Mouse (Mus musculus) hindbrain, embryonic 15.5 days (tissue): ENCODE measurements at regions not wholly inside any gene's neighbourhood (a gene's known extent, or its start where the extent isn't known, plus 50 kb on each side); places are given as distances from the start of the nearest gene placed in this dataset.

ENCODE experiments used
- ATAC-seq: fragments of 200-750 bp; cut with Nextera tagmentation; 2 replicates; pipeline ENCODE4 v1.8.0; 2017; ENCODE audit warnings: low read depth, moderate number of reproducible peaks, moderate TSS enrichment; ENCODE audit not compliant: low FRiP score
- H3K27ac ChIP-seq: fragments of 300-500 bp; sonication (generic); replicated peaks from 2 replicates; pipeline ENCODE4 v1.5.1; 2015; ENCODE audit warnings: mild to moderate bottlenecking, inconsistent platforms
- H3K27me3 ChIP-seq: fragments of 300-500 bp; sonication (generic); 2 replicates; pipeline ENCODE4 v1.6.1; 2015; ENCODE audit warnings: control low read depth, inconsistent platforms
- H3K36me3 ChIP-seq: fragments of 300-500 bp; sonication (generic); 2 replicates; pipeline ENCODE4 v1.6.1; 2015; ENCODE audit warnings: control low read depth, inconsistent platforms
- H3K4me1 ChIP-seq: fragments of 300-500 bp; sonication (generic); replicated peaks from 2 replicates; pipeline ENCODE4 v1.6.1; 2015; ENCODE audit warnings: control low read depth, inconsistent platforms
- H3K4me2 ChIP-seq: fragments of 300-500 bp; sonication (generic); 2 replicates; pipeline ENCODE4 v1.6.1; 2015; ENCODE audit warnings: moderate library complexity, mild to moderate bottlenecking, inconsistent platforms
- H3K4me3 ChIP-seq: fragments of 300-500 bp; sonication (generic); 2 replicates; pipeline ENCODE4 v1.5.1; 2015; ENCODE audit warnings: mild to moderate bottlenecking, inconsistent platforms
- H3K9ac ChIP-seq: fragments of 300-500 bp; sonication (generic); 2 replicates; pipeline ENCODE4 v1.6.1; 2015; ENCODE audit warnings: inconsistent platforms
- H3K9me3 ChIP-seq: fragments of 300-500 bp; sonication (generic); 2 replicates; pipeline ENCODE4 v1.6.1; 2016; ENCODE audit warnings: control low read depth, inconsistent platforms
- WGBS: fragments of 180-500 bp; shearing (Covaris S2); methylation state at CpG from one replicate; pipeline ENCODE4 v1.1.7; 2015; 5-methylcytosine and 5-hydroxymethylcytosine counted together

GRCm38 (mm10) chr5:101596996-101597395 lies 67.8 kb downstream of the Nkx6-1 start:
- ATAC-seq, result no peak
- Histone ChIP-seq H3K9ac (no peak overlapping the region), H3K27me3 (peaks cover 52% of the 10 kb centered on the region), H3K4me3 (no peak overlapping the region), H3K4me1 (no peaks in the 10 kb centered on the region), H3K9me3 (no peaks in the 10 kb centered on the region), H3K27ac (no peak overlapping the region), H3K4me2 (no peak overlapping the region), H3K36me3 (no peaks in the 10 kb centered on the region)
- 92% methylated on average over 9 of the region's 9 CpGs for WGBS

DNA sequence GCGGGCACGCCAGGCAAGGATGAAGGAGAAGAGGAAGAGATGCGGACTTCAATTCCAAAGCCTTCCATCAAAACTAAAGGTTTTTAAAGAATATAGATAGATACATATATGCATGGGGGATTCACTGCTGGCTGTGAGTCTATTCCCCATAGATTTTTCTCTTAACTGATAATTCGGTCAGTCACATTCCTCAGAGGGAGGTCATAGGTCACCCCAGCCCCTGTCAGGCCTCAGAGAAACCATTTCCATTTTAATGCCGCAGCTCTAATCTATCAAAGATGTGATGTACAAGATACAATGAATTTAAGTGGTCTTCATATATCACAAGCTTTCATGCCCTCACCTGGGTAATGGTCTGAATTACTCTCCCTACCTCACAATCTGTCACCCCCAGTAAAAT lies 73.6 kb downstream of the Nkx6-1 start:
- peaks cover 43% of the 10 kb centered on the region for H3K27me3 ChIP-seq
- no peaks in the 10 kb centered on the region for H3K36me3 ChIP-seq
- no peaks in the 10 kb centered on the region for H3K9me3 ChIP-seq
- H3K4me1 ChIP-seq, result peaks cover 12% of the 10 kb centered on the region
- ATAC-seq, result no peak
- no peak overlapping the region for H3K4me2 ChIP-seq
- H3K4me3 ChIP-seq, result no peak overlapping the region
- no peak overlapping the region for H3K27ac ChIP-seq
- 45% methylated on average over 5 of the region's 5 CpGs for WGBS
- no peak overlapping the region for H3K9ac ChIP-seq

GRCm38 (mm10) chr5:101590341-101591124 lies 74.3 kb downstream of the Nkx6-1 start:
- Histone ChIP-seq H3K9ac (no peak overlapping the region), H3K9me3 (no peaks in the 10 kb centered on the region), H3K4me2 (no peak overlapping the region), H3K4me3 (no peak overlapping the region), H3K4me1 (peaks cover 12% of the 10 kb centered on the region), H3K36me3 (no peaks in the 10 kb centered on the region), H3K27ac (no peak overlapping the region), H3K27me3 (peaks cover 43% of the 10 kb centered on the region)
- 15% methylated on average over 12 of the region's 13 CpGs for WGBS
- 0 out of 2 replicates have a peak, but pooled peaks have one; percentile 51 for ATAC-seq

DNA sequence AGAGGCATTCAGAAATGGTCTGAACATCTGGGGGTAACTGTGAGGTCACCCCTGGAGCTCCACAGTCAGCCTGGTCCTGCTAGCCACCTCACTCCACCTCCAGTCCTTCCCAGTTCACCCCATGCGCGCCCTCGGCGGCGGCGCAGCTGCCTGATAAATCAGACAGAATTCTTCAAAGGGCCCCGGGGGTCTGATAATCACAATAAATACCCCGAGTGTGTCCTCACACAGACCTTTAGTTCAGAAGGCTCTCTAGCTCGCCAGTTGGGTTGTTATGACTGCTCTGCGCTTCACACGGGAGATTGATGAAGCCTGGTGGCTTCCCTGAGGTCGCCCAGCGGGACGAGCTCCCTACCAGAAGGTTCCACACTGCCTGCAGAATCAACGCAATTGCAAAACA lies 91.8 kb downstream of the Nkx6-1 start:
- Histone ChIP-seq H3K9me3 (no peaks in the 10 kb centered on the region), H3K9ac (no peak overlapping the region), H3K27ac (no peak overlapping the region), H3K4me3 (no peak overlapping the region), H3K4me1 (0 out of 2 replicates have a peak, but pooled peaks cover 3% of the 10 kb centered on the region), H3K27me3 (peaks cover 46% of the 10 kb centered on the region), H3K4me2 (no peak overlapping the region), H3K36me3 (no peaks in the 10 kb centered on the region)
- 61% methylated on average over 15 of the region's 15 CpGs for WGBS
- ATAC-seq, result no peak

DNA sequence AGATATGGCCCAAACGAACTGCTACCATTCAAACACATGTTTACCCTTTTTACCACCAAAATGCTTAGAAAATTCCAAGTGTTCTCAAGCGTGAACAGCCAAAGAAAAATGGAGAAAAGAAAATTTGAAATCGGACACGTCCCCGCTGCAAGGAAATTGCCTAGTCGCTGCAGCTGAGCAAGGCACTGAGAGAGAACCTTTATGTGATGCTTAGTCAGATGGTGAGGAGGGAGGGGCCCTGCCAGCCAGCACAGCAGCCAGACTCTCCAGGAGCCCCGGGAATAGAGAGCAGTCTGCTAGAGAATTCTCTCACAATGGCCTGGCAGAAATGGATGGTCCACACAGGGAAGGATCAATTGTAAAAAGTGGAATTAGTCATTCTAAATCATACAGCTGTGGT lies 99.0 kb downstream of the Nkx6-1 start:
- Histone ChIP-seq H3K27ac (no peak overlapping the region), H3K9ac (no peak overlapping the region), H3K4me2 (no peak overlapping the region; the same call in 1 of the 2 replicates), H3K4me1 (0 out of 2 replicates have a peak, but pooled peaks cover 3% of the 10 kb centered on the region), H3K27me3 (peaks cover 32% of the 10 kb centered on the region), H3K4me3 (no peak overlapping the region), H3K36me3 (no peaks in the 10 kb centered on the region), H3K9me3 (no peaks in the 10 kb centered on the region)
- 12% methylated on average over 7 of the region's 7 CpGs for WGBS
- ATAC-seq, result peak; percentile 83

GRCm38 (mm10) chr5:101560366-101560765 lies 104.4 kb downstream of the Nkx6-1 start:
- Histone ChIP-seq H3K4me3 (no peak overlapping the region), H3K9me3 (no peaks in the 10 kb centered on the region), H3K4me1 (no peaks in the 10 kb centered on the region; the same call in 1 of the 2 replicates), H3K36me3 (no peaks in the 10 kb centered on the region), H3K4me2 (no peak overlapping the region), H3K27me3 (peaks cover 26% of the 10 kb centered on the region; the same call in 1 of the 2 replicates), H3K9ac (no peak overlapping the region), H3K27ac (no peak overlapping the region)
- ATAC-seq, result no peak

DNA sequence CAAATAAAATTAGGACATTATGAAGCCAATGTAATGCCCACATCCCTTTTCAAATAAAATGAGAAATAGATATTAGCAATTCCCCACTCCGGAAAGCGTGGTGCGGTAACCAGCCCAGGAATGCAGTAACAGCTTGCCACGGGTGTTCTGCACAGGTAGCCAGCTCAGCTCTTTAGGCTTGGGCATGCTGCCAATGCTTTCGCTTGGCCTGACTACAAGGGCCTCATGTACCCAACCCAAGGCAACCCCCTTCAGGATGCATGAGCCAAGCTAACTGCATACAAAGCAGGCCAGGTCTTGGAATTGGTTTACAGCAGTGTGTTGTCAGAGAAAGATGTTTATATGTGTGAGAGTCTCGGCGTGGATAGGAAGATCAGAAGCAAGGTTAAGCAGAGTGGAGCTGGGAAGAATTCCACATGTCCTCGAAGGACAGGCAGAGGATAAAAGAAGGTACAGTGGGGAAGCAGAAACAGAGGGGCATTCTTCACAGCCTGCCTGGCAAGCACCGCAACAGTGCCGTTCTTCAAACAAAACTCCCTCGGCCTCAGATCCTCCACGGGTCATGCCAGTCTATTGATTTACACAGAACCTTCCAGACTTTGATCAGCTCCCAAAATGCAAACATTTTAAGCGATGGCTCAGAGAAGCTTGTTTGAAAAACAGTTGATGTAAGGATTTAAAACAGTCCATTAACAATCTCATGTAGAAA lies 106.4 kb downstream of the Nkx6-1 start:
- WGBS, result 63% methylated on average over 13 of the region's 13 CpGs
- ATAC-seq, result peak; percentile 59; the same call in 1 of the 2 replicates

GRCm38 (mm10) chr5:101557156-101557555 lies 107.6 kb downstream of the Nkx6-1 start:
- no peak for ATAC-seq
- WGBS, result 65% methylated on average over 3 of the region's 3 CpGs
- Histone ChIP-seq H3K4me1 (no peaks in the 10 kb centered on the region; the same call in 1 of the 2 replicates), H3K9ac (no peak overlapping the region), H3K9me3 (no peaks in the 10 kb centered on the region), H3K27ac (no peak overlapping the region), H3K4me3 (no peak overlapping the region), H3K4me2 (no peak overlapping the region), H3K27me3 (peaks cover 32% of the 10 kb centered on the region), H3K36me3 (no peaks in the 10 kb centered on the region)

More for the DNA sequence above, 106.4 kb downstream of the Nkx6-1 start:
- H3K9me3 ChIP-seq, result no peaks in the 10 kb centered on the region
- H3K27me3 ChIP-seq, result peaks cover 26% of the 10 kb centered on the region; the same call in 1 of the 2 replicates
- no peak overlapping the region for H3K9ac ChIP-seq
- H3K4me1 ChIP-seq, result no peaks in the 10 kb centered on the region; the same call in 1 of the 2 replicates
- no peaks in the 10 kb centered on the region for H3K36me3 ChIP-seq
- H3K4me2 ChIP-seq, result no peak overlapping the region
- H3K27ac ChIP-seq, result no peak overlapping the region
- H3K4me3 ChIP-seq, result no peak overlapping the region

DNA sequence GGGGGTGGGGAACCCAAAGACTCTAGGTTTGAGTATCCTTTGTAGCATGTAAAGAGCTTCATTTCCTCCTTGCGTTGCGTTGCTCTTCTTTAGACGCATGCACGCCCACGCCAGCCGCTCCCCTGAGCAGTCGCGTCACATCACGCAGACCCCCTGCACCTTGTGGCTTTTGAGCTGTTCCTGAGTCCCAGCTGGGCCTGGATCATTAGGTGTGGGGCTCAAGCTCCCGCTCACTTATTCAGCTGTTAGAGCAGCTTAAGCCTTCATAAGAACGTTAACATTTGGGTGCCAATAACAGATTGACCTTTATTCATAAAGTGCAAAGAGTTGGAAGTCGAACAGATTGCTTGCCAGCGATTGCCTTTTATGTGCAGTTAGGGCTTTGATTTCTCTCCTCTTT lies 121.5 kb downstream of the Nkx6-1 start:
- Histone ChIP-seq H3K4me1 (peaks cover under 1% of the 10 kb centered on the region), H3K27ac (no peak overlapping the region), H3K4me2 (no peak overlapping the region), H3K4me3 (no peak overlapping the region), H3K9ac (no peak overlapping the region), H3K27me3 (peaks cover 89% of the 10 kb centered on the region), H3K36me3 (no peaks in the 10 kb centered on the region), H3K9me3 (no peaks in the 10 kb centered on the region)
- WGBS, result 17% methylated on average over 13 of the region's 13 CpGs
- ATAC-seq, result no peak

- no peak overlapping the region for H3K4me2 ChIP-seq
- peaks cover 87% of the 10 kb centered on the region for H3K27me3 ChIP-seq
- ATAC-seq, result no peak
- no peak overlapping the region for H3K4me3 ChIP-seq
- WGBS, result 45% methylated on average over 1 of the region's 1 CpGs
- H3K27ac ChIP-seq, result no peak overlapping the region
- H3K9ac ChIP-seq, result no peak overlapping the region
- H3K9me3 ChIP-seq, result no peaks in the 10 kb centered on the region
- H3K4me1 ChIP-seq, result peaks cover 8% of the 10 kb centered on the region
- H3K36me3 ChIP-seq, result no peaks in the 10 kb centered on the region
Measured at GRCm38 (mm10) chr5:101539818-101540217, 125.0 kb downstream of the Nkx6-1 start.

- Histone ChIP-seq H3K9ac (no peak overlapping the region), H3K4me2 (no peak overlapping the region), H3K4me1 (peaks cover 8% of the 10 kb centered on the region), H3K36me3 (no peaks in the 10 kb centered on the region), H3K9me3 (no peaks in the 10 kb centered on the region), H3K4me3 (no peak overlapping the region), H3K27me3 (peaks cover 87% of the 10 kb centered on the region), H3K27ac (no peak overlapping the region)
- 8% methylated on average over 10 of the region's 10 CpGs for WGBS
- no peak for ATAC-seq
Measured at GRCm38 (mm10) chr5:101539254-101539549, 125.6 kb downstream of the Nkx6-1 start.

- H3K36me3 ChIP-seq, result no peaks in the 10 kb centered on the region
- H3K27ac ChIP-seq, result no peak overlapping the region
- peak overlapping the region; percentile 23 for H3K4me2 ChIP-seq
- H3K4me1 ChIP-seq, result peaks cover 8% of the 10 kb centered on the region
- H3K9ac ChIP-seq, result no peak overlapping the region
- ATAC-seq, result no peak
- H3K27me3 ChIP-seq, result peaks cover 87% of the 10 kb centered on the region
- no peaks in the 10 kb centered on the region for H3K9me3 ChIP-seq
- 3% methylated on average over 24 of the region's 24 CpGs for WGBS
- no peak overlapping the region for H3K4me3 ChIP-seq
Measured at GRCm38 (mm10) chr5:101538410-101539253, 126.2 kb downstream of the Nkx6-1 start.
